Mouse (Mus musculus): ENCODE measurements around the gene Mcoln3.

Mcoln3 gene

GRCm38 (mm10) chr3:146174215-146174614, 57.0 kb downstream of the Mcoln3 start:
- DNase-seq (ENCODE audit: low spot score), result no peak

DNA sequence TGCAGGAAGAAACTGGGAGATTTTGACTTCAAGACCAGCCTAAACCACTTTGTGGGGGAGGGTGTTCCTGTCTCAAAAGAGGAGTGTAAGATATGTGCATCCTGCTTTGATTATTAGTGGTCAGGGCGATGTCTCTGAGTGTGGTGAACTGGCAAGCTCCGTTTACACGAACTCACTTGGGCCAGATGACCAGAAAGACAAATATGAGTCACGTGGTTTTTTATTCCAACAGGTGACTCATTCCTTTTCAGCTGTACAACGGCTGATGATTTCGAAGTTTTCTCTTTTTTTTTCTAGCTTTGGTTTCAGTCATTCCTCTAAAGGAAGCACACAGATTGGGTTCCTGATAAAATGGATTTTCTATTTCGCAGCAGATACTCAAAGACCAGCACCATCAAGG, 60.0 kb downstream of the Mcoln3 start:
- no peak for DNase-seq (ENCODE audit: low spot score)

- DNase-seq (ENCODE audit: low spot score), result peak; percentile 85
Observed at GRCm38 (mm10) chr3:146177748-146178582, 60.7 kb downstream of the Mcoln3 start.

DNA sequence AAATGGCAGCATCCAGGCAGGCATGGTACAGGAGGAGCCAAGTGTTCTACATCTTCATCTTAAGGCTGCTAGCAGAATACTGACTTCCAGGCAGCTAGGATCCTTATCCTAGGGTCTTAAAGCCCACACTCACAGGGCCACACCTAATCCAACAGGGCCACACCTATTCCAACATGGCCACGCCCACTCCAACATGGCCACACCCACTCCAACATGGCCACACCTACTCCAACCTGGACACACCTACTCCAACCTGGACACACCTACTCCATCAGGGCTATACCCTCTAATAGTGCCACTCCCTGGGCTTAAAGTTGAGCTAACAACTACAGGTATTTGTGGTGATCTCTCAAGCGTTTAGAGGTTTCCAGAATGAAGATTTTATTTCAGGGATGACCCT, 63.1 kb downstream of the Mcoln3 start:
- DNase-seq (ENCODE audit: low spot score), result no peak

DNA sequence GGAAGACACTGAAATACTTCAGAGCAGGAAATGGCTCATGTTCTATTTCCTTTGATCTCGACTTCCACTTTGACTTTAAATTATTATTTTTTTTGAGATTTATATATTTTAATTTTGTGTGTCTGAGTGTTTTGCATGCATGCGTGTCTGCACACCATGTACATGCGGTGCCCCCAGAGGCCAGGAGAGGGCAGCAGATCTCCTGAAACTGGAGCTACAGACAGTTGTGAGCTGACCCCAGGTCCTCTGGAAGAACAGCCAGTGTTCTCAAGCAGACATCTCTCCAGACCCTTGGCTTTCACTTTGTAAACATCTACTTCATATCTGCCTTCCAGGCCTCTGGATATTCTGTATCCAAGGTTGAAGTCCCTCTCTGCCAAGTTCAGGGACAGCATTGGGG, 63.7 kb downstream of the Mcoln3 start:
- peak; percentile 56 for DNase-seq (ENCODE audit: low spot score)

DNA sequence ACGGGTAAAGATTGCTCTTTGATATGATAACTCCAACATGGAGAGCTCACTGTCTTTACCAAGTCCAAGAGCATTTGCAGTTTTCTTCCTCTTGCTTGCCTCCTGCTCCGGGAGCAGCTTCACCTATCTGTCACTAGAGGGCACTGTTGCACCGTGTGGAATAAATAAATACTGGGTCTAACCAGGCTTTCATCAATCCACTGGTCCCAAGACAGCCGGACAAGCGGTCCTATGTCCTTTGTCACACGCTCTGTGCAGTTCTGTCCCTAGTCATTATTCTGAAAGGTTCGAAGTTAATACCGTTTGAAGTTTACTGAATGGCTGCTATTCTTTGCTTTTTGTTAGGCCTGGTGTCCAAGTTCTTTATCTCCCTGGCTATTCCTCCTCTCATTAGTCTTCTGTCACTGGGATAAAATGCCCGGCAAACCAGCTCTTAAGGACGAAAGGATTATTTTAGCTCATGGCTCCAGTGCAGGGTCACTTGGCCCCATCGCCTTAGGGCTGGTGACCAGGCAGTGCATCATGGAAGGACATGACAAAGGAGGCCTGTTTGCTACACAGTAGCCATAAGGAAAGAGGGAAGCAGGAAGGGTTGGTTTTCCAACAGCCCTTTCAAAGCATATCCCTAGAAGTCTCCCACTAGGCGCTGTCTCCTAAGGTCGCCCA, 67.9 kb downstream of the Mcoln3 start:
- peak; percentile 79 for DNase-seq (ENCODE audit: low spot score)

DNA sequence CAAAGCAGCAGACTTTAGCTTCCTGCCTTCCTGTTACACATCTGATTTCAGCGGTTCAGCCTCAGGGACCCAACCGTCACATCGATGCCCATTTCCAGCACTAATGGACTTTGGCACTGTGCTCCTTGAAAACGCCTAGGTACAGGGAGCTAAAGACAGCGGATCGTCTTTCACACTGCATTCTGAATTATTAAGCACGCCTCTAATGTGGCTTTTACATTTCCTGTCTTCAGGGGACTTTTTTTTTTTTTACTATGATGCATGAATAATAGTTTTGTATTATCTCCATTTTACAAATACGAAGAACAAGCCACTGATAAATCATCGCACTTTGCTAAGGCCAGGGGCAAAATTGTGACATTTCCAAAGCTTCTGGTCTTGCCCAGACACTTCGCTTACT, 68.8 kb downstream of the Mcoln3 start:
- no peak for DNase-seq (ENCODE audit: low spot score)

- DNase-seq (ENCODE audit: low spot score), result no peak
Observed at GRCm38 (mm10) chr3:146189933-146190332, 72.7 kb downstream of the Mcoln3 start.
